Mouse (Mus musculus) kidney, adult 9 months (tissue): ENCODE results near the gene Cfap161.

Experiments used
- DNase-seq: peaks from one replicate; pipeline ENCODE4 v3.0.0; 2022

The Cfap161 gene

GRCm38 (mm10) chr7:83794705-83795104, at the start of gene Cfap161:
TSS of gene Cfap161 (minus strand) at chr7:83794880.
- peak; percentile 17 for DNase-seq

- no peak for DNase-seq
Measured at GRCm38 (mm10) chr7:83842486-83843259, 48.0 kb upstream of the Cfap161 start.

GRCm38 (mm10) chr7:83840076-83840475, 45.4 kb upstream of the Cfap161 start:
- no peak for DNase-seq

DNA sequence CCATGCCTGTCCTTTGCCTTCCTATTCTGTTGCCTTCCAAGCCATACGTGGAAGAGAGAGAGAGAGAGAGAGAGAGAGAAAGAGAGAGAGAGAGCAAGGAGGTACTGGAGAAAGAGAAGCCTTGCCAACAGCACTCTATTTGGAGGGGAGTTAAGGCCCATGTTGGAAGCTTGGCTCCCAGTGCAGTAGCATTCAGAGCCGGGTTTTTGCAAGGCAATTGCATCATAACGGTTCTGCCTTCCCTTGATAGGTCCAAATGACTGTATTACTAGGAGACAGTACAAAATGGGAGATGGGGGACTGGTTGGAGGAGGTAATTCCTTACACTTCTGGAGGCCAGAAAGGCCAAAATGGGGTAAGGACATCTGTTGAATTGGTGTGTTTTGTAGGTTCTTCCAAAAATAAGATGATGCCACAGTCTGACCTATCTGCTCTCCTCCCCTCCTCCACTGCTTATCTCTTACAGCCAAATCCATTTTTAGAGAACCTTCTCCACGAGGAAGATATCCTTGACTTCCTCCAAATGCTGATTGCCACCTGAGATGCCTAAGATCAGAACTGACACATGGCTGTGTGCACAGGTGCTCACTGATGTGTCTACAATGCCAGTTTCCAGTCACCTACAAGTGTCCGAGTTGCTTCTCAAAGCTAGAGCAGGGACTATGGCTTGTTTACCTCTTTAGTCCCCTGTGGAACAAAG, 44.0 kb upstream of the Cfap161 start:
- no peak for DNase-seq

GRCm38 (mm10) chr7:83829355-83829754, 34.7 kb upstream of the Cfap161 start:
- no peak for DNase-seq

DNA sequence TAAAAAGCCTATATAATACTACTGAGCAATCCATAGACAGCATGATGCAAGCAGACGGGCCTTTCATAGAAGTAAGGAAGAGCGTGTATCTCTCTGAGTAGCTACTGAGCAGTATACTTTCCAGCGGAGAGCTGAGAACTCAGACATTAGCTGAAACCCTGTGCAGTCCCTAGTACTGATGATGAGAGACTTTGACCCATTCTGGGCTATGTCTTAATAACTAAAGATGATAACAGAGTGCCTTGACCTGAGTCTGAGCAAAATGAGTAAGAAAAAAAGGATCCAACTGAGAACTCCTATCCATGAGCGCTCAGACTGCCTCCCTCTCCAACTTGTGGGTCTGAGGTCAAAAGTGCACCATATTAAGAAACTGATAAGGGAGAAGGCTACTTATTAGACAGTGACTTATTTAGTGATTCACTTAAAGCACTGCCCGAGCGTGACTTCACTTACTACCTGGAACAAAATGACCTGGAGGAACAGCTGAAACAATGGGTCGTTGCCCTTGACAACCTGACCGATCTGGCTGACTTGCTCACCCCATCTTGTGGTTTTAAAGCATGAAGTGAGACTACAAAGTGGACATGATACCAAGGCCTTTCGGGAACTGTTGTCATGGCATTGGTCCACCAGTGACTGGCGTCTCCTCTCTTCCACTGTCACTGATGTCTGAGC, 32.9 kb upstream of the Cfap161 start:
- no peak for DNase-seq

DNA sequence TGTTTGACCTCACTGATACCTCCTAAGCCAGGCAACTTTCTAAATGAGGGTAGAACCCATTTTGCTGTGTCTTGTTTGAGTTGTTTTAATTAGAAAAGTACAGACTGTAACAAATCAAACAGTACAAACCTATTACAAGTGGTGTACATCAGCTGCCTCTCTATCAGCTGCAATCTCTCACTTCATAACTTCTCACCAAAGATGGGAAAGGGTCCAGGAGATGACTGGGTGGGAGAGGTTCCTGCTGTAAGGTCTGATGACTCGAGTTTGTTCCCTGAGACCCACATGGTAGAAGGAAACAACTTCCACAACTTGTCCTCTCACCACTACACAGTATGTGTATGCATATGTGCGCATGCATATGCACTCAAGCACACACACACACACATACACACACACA, 32.1 kb upstream of the Cfap161 start:
- DNase-seq = no peak

- no peak for DNase-seq
Measured at GRCm38 (mm10) chr7:83821951-83822350, 27.3 kb upstream of the Cfap161 start.

DNA sequence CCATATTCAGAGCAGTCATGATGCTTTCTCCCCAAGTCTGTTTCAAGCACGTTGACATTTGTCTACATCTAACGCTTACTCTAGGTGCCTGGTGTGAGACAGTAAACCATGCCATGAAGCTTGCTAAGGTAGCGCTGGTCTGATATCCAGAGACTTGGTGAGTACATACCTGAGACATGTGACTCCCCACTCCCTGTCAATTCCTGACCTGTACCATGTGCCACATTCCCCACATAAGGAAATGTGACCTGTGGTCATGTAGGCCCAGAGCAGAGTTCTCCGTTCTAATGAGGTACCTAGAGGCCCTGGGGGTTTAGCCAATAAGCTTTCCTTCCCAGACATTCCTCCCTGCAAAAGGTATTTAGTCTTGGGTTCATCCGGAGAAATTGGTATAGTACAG, 22.2 kb upstream of the Cfap161 start:
- DNase-seq = no peak

GRCm38 (mm10) chr7:83815646-83816045, 21.0 kb upstream of the Cfap161 start:
- no peak for DNase-seq

GRCm38 (mm10) chr7:83813993-83814392, 19.3 kb upstream of the Cfap161 start:
- DNase-seq = peak; percentile 37

GRCm38 (mm10) chr7:83813465-83813864, 18.8 kb upstream of the Cfap161 start:
- no peak for DNase-seq

DNA sequence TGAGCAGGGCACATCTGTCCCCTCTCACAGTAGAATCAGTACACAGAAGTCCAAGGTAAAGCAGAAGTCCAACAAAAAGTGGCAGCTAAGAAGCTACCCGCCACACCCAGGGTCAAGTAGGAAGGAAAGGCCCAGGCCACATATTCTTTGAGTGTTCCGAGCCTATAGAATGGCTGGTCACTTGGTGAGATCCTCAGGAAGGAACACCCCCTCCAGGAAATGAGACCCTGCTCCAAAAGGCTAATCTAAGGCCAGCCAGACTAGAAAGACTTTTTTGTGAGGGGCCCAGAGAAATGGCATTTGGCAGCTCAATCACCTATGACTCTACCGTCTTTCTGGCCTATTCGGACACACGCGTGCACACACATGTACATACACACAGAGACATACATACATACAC, 18.3 kb upstream of the Cfap161 start:
- DNase-seq = no peak

- no peak for DNase-seq
Measured at GRCm38 (mm10) chr7:83812581-83812980, 17.9 kb upstream of the Cfap161 start.

DNA sequence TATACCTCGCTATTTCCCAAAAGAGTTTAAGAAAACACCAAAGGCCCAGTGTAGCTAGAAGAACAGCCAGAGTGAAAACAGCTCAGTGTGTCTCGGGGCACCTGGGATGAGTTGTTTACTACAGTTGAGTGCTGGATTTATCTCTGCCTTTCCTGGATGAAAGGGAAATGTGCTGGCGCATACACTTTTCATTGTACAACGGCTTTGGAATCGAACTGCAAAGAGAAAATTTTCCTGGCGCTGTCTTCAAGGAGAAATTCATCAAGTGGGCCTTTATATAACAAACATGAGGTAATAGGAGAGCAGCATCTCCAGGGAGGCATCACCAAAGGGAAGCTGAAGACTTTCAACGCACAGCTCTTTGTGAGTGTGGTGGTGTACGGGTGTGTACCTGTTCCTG, 17.2 kb upstream of the Cfap161 start:
- peak; percentile 50 for DNase-seq

- DNase-seq = no peak
Measured at GRCm38 (mm10) chr7:83811461-83811860, 16.8 kb upstream of the Cfap161 start.

DNA sequence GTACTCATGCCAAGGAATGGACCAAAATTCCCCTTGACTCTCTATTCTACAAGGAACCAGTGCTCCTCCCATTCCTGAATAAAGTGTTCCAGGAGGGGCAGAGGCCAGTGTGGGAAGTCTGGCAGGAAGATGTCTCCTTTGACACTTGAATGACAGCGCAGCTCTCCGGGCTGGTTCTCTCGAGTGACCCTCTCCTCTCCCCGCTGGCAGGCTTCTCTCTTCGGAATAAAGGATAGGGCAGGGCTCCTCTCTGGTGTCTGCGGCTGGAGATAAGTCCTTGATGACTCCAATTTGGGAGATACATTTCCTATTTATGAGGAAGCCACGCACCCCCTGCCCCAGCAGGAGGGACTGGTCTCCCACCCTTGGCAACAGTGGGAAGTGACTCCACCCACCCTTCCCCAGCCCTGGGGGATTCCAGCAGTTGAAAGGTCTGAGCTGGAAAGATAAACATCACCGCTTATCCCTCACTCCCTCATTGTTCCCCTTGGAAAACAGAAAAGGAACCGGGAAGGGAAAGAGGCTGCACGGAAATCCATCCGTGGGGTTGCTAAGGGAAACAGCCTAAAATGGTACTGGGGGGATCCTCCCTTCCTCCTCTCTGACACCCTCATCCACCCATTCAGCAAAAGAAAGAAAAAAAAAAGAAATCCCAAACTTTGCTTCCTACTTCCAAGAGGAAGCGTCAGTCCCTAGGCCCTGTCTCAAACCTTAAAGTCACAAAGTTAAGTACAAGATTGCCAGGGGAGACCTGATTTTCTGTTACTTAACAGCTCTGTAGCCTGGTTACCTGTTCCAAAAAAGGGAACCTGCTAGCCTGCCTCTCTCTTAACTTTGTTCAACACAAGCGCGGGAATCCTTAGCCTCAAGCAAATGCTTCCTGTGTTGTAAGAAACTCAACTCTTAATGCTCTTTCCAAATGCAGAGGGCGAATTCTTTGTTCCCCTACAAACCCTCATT, 15.7 kb upstream of the Cfap161 start:
- peak; percentile 45 for DNase-seq

GRCm38 (mm10) chr7:83809715-83810114, 15.0 kb upstream of the Cfap161 start:
- no peak for DNase-seq

- DNase-seq = peak; percentile 75
Measured at GRCm38 (mm10) chr7:83809060-83809459, 14.4 kb upstream of the Cfap161 start.

DNA sequence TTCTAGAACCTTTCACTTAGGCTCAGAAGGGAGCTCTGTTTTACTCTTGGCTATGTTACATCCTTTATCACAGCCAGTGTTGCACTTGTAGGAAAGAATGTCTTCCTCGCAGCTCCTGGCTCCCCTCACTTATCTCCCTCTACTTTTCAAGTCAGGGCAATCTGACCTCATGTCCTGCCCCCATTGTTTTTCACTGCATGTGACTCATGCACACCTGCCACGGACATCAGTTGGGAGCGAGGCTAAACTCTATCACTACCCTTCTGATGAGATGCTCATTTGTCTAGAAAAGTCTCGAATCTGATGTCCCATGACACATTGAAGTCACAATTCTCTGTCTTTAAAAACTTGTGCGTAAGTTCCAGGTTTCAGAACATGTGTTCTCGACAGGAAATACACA, 12.3 kb upstream of the Cfap161 start:
- DNase-seq = no peak

DNA sequence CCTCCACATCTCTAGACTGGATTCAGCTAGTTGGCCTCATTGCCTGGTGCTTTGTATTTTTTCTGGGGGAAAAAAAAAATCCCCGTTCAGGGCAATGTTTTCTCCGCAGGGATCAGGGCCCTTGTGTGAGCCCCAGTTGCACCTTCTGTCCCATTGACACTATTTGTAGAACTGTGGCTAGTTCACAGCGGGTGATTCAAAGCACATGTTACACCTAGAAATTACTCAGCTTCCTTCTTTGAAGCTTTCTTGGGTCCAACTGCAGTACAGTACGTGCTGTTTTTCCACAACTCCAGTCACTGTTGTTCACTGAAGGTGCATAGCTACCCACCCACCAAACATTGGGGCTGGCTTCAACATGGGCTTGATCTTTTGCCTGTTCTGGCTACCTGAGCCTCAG, 9.1 kb upstream of the Cfap161 start:
- DNase-seq = no peak

- peak; percentile 64 for DNase-seq
Measured at GRCm38 (mm10) chr7:83802509-83802908, 7.8 kb upstream of the Cfap161 start.

GRCm38 (mm10) chr7:83802007-83802406, 7.3 kb upstream of the Cfap161 start:
- DNase-seq = no peak
